Mouse (Mus musculus) liver, postnatal 0 days (tissue): ENCODE measurements around the gene Mmp25.

ENCODE experiments used
- CTCF ChIP-seq: sonication (generic); IDR thresholded peaks from 2 replicates; pipeline ENCODE4 v1.5.1; 2016; ENCODE audit warnings: antibody characterized with exemption, low read depth
- EP300 ChIP-seq: IDR thresholded peaks from 2 replicates; pipeline ENCODE4 v1.6.1; 2016; ENCODE audit warnings: antibody characterized with exemption, low read depth, mild to moderate bottlenecking

DNA sequence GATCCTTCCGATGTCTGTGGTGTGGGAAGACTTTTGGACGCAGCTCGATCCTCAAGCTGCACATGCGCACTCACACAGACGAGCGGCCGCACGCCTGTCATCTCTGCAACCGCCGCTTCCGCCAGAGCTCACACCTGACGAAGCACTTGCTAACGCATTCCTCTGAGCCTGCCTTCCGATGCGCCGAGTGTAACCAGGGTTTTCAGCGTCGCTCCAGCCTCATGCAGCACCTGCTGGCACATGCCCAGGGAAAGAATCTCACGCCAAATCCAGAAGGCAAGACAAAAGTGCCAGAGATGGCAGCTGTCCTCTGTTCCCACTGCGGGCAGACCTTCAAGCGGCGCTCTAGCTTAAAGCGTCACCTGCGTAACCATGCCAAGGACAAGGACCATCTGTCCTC, 35.5 kb downstream of the Mmp25 start:
- TF ChIP-seq CTCF, result no peak
- no peak for TF ChIP-seq EP300
